Mouse (Mus musculus) embryonic facial prominence, embryonic 13.5 days (tissue): ENCODE measurements at regions not wholly inside any gene's neighbourhood (a gene's known extent, or its start where the extent isn't known, plus 50 kb on each side); places are given as distances from the start of the nearest gene placed in this dataset.
A peak's percentile ranks its signal among the peaks of the same experiment; 100 is the strongest.

Source experiments
- ATAC-seq: fragments of 200-750 bp; cut with Nextera tagmentation; 2 replicates; pipeline ENCODE4 v1.8.0; 2017; ENCODE audit warnings: low read depth; ENCODE audit not compliant: insufficient number of reproducible peaks, insufficient read depth, low FRiP score, low TSS enrichment
- H3K27ac ChIP-seq: fragments of 300-500 bp; sonication (generic); 2 replicates; pipeline ENCODE4 v1.5.1; 2015; ENCODE audit warnings: moderate library complexity, mild to moderate bottlenecking, inconsistent platforms
- H3K27me3 ChIP-seq: fragments of 300-500 bp; sonication (generic); 2 replicates; pipeline ENCODE4 v1.6.1; 2015; ENCODE audit warnings: mild to moderate bottlenecking, inconsistent platforms
- H3K36me3 ChIP-seq: fragments of 300-500 bp; sonication (generic); 2 replicates; pipeline ENCODE4 v1.6.1; 2015; ENCODE audit warnings: mild to moderate bottlenecking, inconsistent platforms
- H3K4me1 ChIP-seq: fragments of 300-500 bp; sonication (generic); 2 replicates; pipeline ENCODE4 v1.6.1; 2015; ENCODE audit warnings: inconsistent platforms
- H3K4me2 ChIP-seq: fragments of 300-500 bp; sonication (generic); 2 replicates; pipeline ENCODE4 v1.6.1; 2015; ENCODE audit warnings: moderate library complexity, mild to moderate bottlenecking, inconsistent platforms
- H3K4me3 ChIP-seq: fragments of 300-500 bp; sonication (generic); 2 replicates; pipeline ENCODE4 v1.5.1; 2015; ENCODE audit warnings: mild to moderate bottlenecking, inconsistent platforms
- H3K9ac ChIP-seq: fragments of 300-500 bp; sonication (generic); 2 replicates; pipeline ENCODE4 v1.6.1; 2015; ENCODE audit warnings: mild to moderate bottlenecking, inconsistent platforms
- H3K9me3 ChIP-seq: fragments of 300-500 bp; sonication (generic); 2 replicates; pipeline ENCODE4 v1.6.1; 2016; ENCODE audit warnings: inconsistent platforms
- WGBS: fragments of 180-500 bp; shearing (Covaris S2); methylation state at CpG from one replicate; pipeline ENCODE4 v1.1.7; 2015; ENCODE audit warnings: mixed read lengths; 5-methylcytosine and 5-hydroxymethylcytosine counted together

GRCm38 (mm10) chr2:28352903-28353302 lies 93.7 kb upstream of the Ppp1r26 start:
- Histone ChIP-seq H3K4me1 (no peaks in the 10 kb centered on the region), H3K4me3 (no peak overlapping the region), H3K27me3 (no peaks in the 10 kb centered on the region), H3K27ac (no peak overlapping the region), H3K4me2 (no peak overlapping the region), H3K9me3 (no peaks in the 10 kb centered on the region), H3K9ac (no peak overlapping the region), H3K36me3 (no peaks in the 10 kb centered on the region)
- no peak for ATAC-seq
- 70% methylated on average over 1 of the region's 1 CpGs for WGBS

GRCm38 (mm10) chr2:28362199-28362598 lies 84.4 kb upstream of the Ppp1r26 start:
- no peak for ATAC-seq
- H3K36me3 ChIP-seq, result no peaks in the 10 kb centered on the region
- no peaks in the 10 kb centered on the region for H3K9me3 ChIP-seq
- no peaks in the 10 kb centered on the region for H3K27me3 ChIP-seq
- 55% methylated on average over 6 of the region's 6 CpGs for WGBS
- H3K27ac ChIP-seq, result no peak overlapping the region
- H3K4me1 ChIP-seq, result 0 out of 2 replicates have a peak, but pooled peaks cover 3% of the 10 kb centered on the region
- H3K4me3 ChIP-seq, result no peak overlapping the region
- H3K9ac ChIP-seq, result no peak overlapping the region
- H3K4me2 ChIP-seq, result no peak overlapping the region

- H3K9ac ChIP-seq, result no peak overlapping the region
- WGBS, result 54% methylated on average over 3 of the region's 3 CpGs
- no peaks in the 10 kb centered on the region for H3K36me3 ChIP-seq
- H3K27me3 ChIP-seq, result no peaks in the 10 kb centered on the region
- no peak overlapping the region for H3K4me3 ChIP-seq
- no peaks in the 10 kb centered on the region for H3K9me3 ChIP-seq
- H3K27ac ChIP-seq, result no peak overlapping the region
- peaks cover 11% of the 10 kb centered on the region for H3K4me1 ChIP-seq
- H3K4me2 ChIP-seq, result no peak overlapping the region
- ATAC-seq, result no peak
These were observed 82.0 kb upstream of the Ppp1r26 start for GRCm38 (mm10) chr2:28364623-28365022.

- peaks cover 22% of the 10 kb centered on the region for H3K4me1 ChIP-seq
- H3K27me3 ChIP-seq, result no peaks in the 10 kb centered on the region
- H3K36me3 ChIP-seq, result no peaks in the 10 kb centered on the region
- H3K4me2 ChIP-seq, result no peak overlapping the region
- H3K9ac ChIP-seq, result no peak overlapping the region
- H3K4me3 ChIP-seq, result no peak overlapping the region
- no peaks in the 10 kb centered on the region for H3K9me3 ChIP-seq
- H3K27ac ChIP-seq, result no peak overlapping the region
- ATAC-seq, result no peak
- WGBS, result 82% methylated on average over 5 of the region's 5 CpGs
These were observed 80.8 kb upstream of the Ppp1r26 start for GRCm38 (mm10) chr2:28365756-28366155.

GRCm38 (mm10) chr2:28374838-28375237 lies 71.8 kb upstream of the Ppp1r26 start:
- Histone ChIP-seq H3K4me3 (no peak overlapping the region), H3K27me3 (no peaks in the 10 kb centered on the region), H3K9me3 (no peaks in the 10 kb centered on the region), H3K9ac (no peak overlapping the region), H3K27ac (no peak overlapping the region), H3K4me2 (no peak overlapping the region), H3K36me3 (no peaks in the 10 kb centered on the region), H3K4me1 (peaks cover 24% of the 10 kb centered on the region)
- no peak for ATAC-seq
- WGBS, result 13% methylated on average over 3 of the region's 3 CpGs

GRCm38 (mm10) chr2:28377948-28378822 lies 68.4 kb upstream of the Ppp1r26 start:
- Histone ChIP-seq H3K4me1 (peaks cover 3% of the 10 kb centered on the region), H3K4me2 (no peak overlapping the region), H3K9me3 (no peaks in the 10 kb centered on the region), H3K9ac (peak overlapping the region; percentile 11; the same call in 1 of the 2 replicates), H3K27me3 (no peaks in the 10 kb centered on the region), H3K4me3 (no peak overlapping the region), H3K27ac (no peak overlapping the region), H3K36me3 (no peaks in the 10 kb centered on the region)
- 60% methylated on average over 9 of the region's 9 CpGs for whole genome bisulfite sequencing
- ATAC-seq, result no peak

GRCm38 (mm10) chr2:28382051-28382802 lies 64.4 kb upstream of the Ppp1r26 start:
- Histone ChIP-seq H3K36me3 (no peaks in the 10 kb centered on the region), H3K4me1 (peaks cover 2% of the 10 kb centered on the region), H3K9ac (no peak overlapping the region), H3K27ac (no peak overlapping the region), H3K4me2 (no peak overlapping the region), H3K27me3 (no peaks in the 10 kb centered on the region), H3K4me3 (no peak overlapping the region), H3K9me3 (no peaks in the 10 kb centered on the region)
- ATAC-seq, result no peak
- WGBS, result 88% methylated on average over 12 of the region's 12 CpGs

GRCm38 (mm10) chr2:28384875-28385274 lies 61.7 kb upstream of the Ppp1r26 start:
- Histone ChIP-seq H3K9ac (no peak overlapping the region), H3K27me3 (no peaks in the 10 kb centered on the region), H3K4me2 (no peak overlapping the region), H3K36me3 (no peaks in the 10 kb centered on the region), H3K27ac (no peak overlapping the region), H3K4me1 (peaks cover 12% of the 10 kb centered on the region), H3K4me3 (no peak overlapping the region), H3K9me3 (no peaks in the 10 kb centered on the region)
- ATAC-seq, result no peak
- WGBS, result 67% methylated on average over 8 of the region's 8 CpGs

- 71% methylated on average over 1 of the region's 1 CpGs for WGBS
- Histone ChIP-seq H3K9ac (no peak overlapping the region), H3K36me3 (no peaks in the 10 kb centered on the region), H3K9me3 (no peaks in the 10 kb centered on the region), H3K27ac (no peak overlapping the region), H3K27me3 (no peaks in the 10 kb centered on the region; the same call in 1 of the 2 replicates), H3K4me1 (peaks cover 12% of the 10 kb centered on the region), H3K4me3 (no peak overlapping the region), H3K4me2 (no peak overlapping the region)
- ATAC-seq, result no peak
These were observed 59.8 kb upstream of the Ppp1r26 start for GRCm38 (mm10) chr2:28386784-28387183.

GRCm38 (mm10) chr2:28387422-28387836 lies 59.2 kb upstream of the Ppp1r26 start:
- WGBS, result 6% methylated on average over 6 of the region's 6 CpGs
- peak overlapping the region; percentile 39; the same call in 1 of the 2 replicates for H3K27ac ChIP-seq
- ATAC-seq, result no peak

GRCm38 (mm10) chr2:28387926-28388325 lies 58.7 kb upstream of the Ppp1r26 start:
- H3K27me3 ChIP-seq, result no peaks in the 10 kb centered on the region; the same call in 1 of the 2 replicates
- H3K36me3 ChIP-seq, result no peaks in the 10 kb centered on the region
- no peak overlapping the region for H3K9ac ChIP-seq
- 0 out of 2 replicates have a peak overlapping the region, but pooled peaks have one; percentile 11 for H3K27ac ChIP-seq
- H3K4me2 ChIP-seq, result no peak overlapping the region
- WGBS, result 78% methylated on average over 4 of the region's 4 CpGs
- no peaks in the 10 kb centered on the region for H3K9me3 ChIP-seq
- H3K4me3 ChIP-seq, result no peak overlapping the region
- no peak for ATAC-seq
- peaks cover 12% of the 10 kb centered on the region for H3K4me1 ChIP-seq

More at GRCm38 (mm10) chr2:28387422-28387836, 59.2 kb upstream of the Ppp1r26 start:
- no peaks in the 10 kb centered on the region for H3K9me3 ChIP-seq
- no peak overlapping the region for H3K4me3 ChIP-seq
- H3K4me1 ChIP-seq, result peaks cover 12% of the 10 kb centered on the region
- no peaks in the 10 kb centered on the region; the same call in 1 of the 2 replicates for H3K27me3 ChIP-seq
- H3K4me2 ChIP-seq, result peak overlapping the region; percentile 5; the same call in 1 of the 2 replicates
- H3K36me3 ChIP-seq, result no peaks in the 10 kb centered on the region
- no peak overlapping the region for H3K9ac ChIP-seq
